Mouse (Mus musculus) liver, adult 2 months (tissue): ENCODE data around the gene Plekha4.

Experiments used
- CTCF ChIP-seq: fragments of 200-500 bp; IDR thresholded peaks from 2 replicates; pipeline ENCODE4 v1.5.1; 2011; ENCODE audit warnings: low read depth, low read length, control low read depth
- POLR2A ChIP-seq: fragments of 200-500 bp; IDR thresholded peaks from 2 replicates; pipeline ENCODE4 v1.6.1; 2011; ENCODE audit warnings: low read length, control low read depth; ENCODE audit not compliant: insufficient read depth; ENCODE audit errors: extremely low read depth

- TF ChIP-seq POLR2A (no peak), CTCF (no peak)
Observed at GRCm38 (mm10) chr7:45565446-45565845, 39.3 kb downstream of the Plekha4 start.
